Mouse (Mus musculus) spleen, postnatal 10 days (tissue): ENCODE measurements at regions not wholly inside any gene's neighbourhood (a gene's known extent, or its start where the extent isn't known, plus 50 kb on each side); places are given as distances from the start of the nearest gene placed in this dataset.

Source experiments
- DNase-seq, 2 experiments: peaks; one replicate each; pipeline ENCODE4 v3.0.0; 2021 to 2022; ENCODE audit warnings: low spot score in 2 of 2

DNA sequence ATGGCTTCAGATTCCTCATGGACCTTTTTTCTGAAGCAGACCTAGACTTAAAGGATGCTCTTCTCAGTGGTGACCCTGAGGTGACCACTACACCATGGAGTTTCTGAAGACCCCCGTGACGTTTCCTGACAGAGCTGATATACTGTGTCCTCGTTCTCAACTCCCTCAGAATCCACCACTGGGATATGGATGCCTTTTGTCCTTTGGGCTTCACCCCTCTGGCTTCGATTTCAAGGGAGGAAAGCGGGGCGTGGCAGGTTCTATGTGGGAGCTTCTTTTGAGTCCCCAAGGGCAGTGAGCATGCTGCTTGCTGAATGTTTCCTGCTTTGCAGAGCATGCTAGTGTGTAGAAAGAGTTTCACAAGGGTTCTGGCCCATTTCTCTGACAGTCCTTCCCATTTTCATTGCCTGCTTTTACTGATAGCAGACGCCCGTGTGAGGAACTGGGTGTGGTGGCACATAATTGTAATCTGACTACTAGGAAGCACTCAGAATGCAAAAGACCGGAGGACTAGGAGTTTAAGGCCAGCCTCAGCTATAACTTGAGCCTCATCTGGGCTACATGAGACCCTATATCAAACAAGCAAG, 204.0 kb upstream of the Id2 start:
- peak in 1 of 2 experiments; percentile 27 for DNase-seq

DNA sequence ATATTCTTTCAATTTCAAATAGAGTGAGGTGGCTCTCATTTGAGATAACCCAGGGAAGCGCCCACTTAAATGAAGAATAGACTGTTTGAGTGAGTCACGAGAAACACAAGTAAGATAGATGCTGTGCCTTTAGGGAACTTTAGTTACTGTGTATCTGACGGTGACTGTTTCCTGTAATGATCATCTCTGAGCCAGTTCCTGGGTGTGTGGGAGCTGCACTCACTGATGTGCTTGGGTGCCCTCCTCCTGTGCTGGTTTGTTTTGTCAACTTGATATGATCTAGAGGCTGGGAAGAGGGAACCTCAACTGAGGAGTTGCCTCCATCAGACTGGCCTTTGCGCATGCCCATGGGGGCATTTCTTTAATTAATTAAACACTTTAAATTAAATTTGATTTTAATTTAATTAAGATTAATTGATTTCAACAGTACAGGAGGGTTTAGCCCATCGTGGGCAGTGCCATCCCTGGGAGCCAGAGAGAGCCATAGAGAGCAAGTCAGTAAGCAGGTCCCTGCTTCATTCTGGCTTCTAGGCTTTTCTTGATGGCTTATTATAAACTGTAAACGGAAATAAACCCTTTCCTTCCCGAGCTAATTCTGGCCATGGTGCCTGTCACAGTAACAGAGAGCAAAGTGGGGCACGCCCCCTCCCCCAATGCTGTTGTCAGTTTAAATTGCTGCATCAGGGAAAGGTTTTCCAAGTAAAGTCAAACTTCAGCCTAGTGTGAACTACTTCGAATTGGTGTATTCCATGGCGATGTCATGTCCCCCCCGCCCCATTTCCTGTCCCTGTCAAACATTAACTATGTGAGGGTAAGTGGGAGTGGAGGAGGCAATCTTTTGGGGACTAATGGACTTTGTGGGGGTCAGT, 202.9 kb upstream of the Id2 start:
- no peak for DNase-seq

DNA sequence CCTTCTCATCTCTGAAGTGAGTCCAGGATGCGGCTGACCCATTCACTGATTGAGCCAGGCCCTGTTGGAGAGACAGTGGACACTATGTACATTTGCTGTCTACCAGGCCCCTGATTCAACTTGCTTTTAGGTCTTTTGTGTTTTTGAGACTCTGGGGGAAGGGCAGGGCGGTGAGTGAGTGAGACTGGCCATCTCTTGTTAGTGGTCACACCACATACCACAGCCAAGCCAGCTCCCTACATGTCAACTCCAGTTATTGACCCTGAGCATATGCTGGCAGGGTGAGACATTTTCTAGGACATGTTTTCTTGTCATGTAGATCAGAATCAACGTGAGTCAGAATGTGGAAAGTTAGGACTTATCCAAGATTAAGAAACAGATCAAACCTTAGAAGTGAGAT, 201.8 kb upstream of the Id2 start:
- no peak for DNase-seq

DNA sequence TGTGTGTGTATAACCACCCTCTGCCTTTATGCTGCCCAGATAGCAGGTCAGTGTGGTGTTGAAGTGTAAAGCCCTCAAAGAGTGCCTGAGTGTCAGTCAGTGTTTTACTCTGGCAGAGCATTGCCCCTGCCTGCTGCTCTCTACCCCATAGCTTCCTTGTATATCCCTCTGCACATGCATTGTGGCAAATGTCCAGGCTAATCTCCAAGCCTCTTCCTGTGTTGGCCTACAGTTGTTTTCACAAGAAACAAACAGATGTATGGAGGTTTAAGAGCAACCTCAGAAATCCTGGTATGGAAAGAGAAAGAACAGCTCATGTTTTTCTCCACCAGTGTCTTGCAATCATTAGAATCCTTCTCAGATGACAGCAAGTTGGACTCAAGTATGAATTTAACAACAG, 201.0 kb upstream of the Id2 start:
- DNase-seq, result no peak

DNA sequence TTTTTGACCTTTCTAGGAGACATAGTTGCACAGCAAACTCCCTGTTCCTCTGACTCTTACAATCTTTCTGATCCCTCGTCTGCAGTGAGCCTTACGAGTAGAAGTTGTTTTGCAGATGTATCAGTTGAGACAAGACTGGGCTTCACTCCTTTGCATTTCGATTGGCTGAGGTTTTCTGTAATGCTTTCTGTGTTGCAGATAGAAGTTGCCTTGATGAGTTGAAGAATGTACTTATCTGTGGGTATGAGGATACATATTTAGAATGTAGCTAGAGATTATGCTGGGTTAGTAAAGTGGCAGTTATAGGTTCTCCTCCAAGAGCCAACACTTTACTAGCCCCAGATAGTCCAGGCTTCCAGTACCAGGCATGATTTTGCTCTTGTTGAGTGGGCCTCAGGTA, 199.7 kb upstream of the Id2 start:
- DNase-seq, result no peak

DNA sequence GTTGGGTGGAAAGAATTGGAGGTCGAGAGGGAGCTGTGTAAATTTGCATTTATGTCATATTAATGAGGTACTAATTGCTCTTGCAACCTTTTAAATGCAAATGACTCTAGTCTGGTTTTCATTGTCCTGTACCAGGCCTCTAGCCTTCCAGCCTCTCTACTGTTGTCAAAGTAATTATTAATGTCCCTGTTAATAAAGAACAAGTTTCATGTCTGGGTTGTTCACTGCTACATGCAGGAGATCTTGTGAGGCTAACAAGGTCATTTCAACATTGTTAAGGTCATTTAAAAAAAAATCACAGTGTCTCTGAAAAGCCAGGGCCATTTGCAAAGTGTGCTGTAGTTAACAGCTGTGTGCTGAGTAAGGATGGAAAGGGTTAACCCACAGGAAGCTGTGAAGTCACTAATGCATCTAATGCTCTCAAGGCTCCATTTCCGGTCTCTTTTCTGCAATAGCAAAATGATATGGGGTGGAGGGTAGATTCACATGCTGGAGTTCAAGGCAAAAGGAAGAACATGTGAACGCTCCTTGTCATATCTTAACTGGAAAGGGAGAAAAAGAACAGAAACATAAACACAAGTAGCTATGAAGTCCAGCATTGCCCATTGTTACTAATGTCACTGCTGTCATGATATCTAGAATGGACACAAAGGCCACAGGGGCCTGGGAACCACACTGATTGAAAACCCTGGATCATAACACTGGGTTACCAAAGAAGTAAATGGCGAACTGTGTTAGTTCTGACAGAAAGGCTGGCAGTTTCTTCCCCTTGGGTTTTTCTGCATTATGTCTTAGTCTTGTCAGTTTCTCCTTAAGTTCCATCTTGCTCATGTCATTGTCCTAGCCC, 197.5 kb upstream of the Id2 start:
- no peak for DNase-seq

DNA sequence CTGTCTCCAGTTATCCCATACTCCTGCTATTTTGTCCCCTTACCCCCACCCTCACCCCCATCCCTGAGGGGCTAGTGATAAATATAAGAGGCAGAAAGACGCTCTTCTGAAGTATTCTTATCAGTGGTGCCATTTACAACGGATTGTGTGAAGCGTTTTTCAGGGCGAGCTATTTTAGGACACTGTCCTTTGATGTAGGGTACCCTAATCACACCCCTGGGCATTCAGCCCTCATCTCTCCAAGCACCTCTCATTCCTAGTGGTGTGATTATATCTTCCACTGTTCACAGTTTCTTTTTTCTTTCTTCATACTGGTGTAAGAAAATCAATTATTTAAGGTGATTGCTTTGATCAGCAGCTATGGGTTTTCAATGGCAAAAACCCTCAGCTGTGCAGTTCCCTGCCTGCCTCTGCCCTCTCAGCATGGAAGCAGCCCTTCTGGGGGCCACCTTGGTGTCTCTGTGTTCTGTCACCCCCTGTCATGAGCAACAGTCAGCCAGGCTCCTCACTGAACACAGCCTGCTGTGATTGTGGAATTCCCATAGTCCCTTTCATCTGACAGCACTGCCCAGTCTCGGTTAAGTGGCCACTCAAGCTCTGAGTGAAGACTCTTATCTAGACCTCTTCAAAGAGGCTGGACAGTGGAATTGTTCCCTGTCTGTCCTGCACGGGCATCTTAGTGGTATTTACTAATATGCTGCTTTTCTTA, 196.7 kb upstream of the Id2 start:
- no peak for DNase-seq

DNA sequence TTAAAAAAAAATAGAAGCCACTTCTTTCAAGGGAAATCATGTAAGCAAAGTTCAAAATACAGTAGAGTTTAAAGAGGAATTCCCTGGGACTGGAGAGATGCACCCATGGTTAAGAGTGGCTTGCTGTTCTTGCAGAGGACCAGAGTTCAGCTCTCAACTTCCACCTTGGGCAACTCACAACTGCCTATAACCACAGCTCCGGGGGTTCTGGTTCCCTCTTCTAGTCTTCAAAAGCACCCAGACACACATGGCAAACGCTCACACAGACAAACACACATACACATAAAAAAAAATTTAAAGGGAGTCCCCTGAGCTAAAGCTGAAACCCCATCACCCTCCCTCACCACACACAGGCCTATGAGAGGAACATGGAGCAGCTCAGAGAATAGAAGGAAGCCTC, 192.4 kb upstream of the Id2 start:
- DNase-seq, result no peak

DNA sequence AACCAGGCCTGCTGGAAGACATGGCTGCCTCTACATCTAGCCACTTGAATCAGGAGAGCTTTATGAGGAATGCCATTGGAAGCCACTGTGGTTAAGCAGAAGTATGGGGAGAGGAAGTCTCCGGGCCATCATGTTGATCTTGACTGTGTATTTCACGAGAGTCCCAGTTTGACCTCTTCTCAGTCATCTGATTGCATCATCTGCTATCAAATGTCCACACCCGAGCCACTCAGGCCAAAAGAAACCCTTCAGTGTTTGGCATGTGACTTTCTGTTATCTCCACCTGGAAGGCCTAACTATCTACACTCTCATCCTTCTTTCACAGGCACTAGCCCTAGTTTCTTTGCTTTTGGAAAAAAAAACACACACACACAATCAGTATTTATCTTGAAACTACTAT, 186.9 kb upstream of the Id2 start:
- no peak for DNase-seq

DNA sequence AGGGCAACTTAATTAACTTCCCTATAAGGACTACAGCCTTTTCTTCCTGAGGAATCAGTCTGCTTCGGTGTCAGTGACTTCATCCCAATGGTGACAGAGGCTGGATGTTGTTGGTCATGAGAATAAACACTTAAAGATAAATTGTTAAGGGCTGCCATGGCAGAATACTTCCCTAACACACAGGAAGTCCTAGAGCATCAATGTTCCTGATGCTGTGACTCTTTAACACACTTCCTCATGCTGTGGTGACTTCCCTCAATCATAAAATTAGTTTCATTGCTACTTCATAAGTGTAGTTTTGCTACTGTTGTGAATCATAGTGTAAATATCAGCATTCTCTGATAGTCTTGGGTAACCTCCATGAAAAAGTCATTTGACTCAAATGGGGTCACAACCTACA, 184.5 kb upstream of the Id2 start:
- DNase-seq, result no peak

DNA sequence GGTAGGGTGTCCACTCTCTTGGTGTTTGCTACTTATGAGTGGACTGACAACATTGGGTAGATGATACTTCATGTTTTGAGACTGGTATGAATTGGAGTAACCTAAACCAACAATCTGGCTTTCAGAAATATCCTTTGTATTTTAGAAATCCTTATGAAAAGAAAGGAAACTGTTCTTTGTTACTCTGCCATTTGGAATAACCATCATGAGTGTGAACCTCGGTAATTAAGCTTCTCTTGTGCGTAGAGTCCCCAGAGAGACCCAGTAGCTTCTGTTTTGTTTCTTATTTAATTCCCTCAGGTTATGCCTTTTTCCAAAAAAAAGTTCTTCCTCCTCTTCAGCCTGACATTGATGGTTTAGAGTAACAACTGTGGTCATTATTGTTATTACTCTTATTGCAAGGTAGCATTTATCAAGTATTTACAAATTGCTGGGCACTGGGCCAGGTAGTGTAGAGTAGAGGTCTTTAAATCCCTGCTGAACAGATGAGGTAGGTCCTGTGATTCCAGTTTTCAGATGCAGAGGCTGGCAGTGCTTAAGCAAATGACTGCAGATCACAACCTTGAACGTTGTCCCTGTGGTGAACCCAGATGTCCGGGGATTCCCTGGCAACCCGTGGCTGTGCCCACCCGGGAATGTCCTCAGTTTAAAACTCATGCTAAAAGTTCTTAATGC, 176.8 kb upstream of the Id2 start:
- DNase-seq, result no peak

DNA sequence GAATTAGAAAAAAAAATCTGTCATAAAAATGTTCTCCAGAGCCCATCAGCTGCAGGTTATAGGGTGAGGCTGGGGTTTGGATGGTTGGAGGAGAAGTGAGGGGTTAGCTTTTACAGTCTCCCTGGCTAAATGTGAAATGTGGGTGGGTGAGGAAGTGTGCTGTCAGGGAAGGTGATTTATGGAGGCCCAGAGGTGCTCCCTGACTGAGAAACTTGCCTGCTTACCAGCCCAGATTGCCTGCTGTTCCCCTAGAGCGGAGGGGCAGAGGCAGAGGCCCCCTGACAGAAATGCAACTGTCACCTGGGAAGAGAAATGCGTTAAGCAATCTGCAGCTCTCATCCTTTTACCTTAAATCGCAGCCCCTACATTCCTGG, 175.8 kb upstream of the Id2 start:
- DNase-seq, result no peak

DNA sequence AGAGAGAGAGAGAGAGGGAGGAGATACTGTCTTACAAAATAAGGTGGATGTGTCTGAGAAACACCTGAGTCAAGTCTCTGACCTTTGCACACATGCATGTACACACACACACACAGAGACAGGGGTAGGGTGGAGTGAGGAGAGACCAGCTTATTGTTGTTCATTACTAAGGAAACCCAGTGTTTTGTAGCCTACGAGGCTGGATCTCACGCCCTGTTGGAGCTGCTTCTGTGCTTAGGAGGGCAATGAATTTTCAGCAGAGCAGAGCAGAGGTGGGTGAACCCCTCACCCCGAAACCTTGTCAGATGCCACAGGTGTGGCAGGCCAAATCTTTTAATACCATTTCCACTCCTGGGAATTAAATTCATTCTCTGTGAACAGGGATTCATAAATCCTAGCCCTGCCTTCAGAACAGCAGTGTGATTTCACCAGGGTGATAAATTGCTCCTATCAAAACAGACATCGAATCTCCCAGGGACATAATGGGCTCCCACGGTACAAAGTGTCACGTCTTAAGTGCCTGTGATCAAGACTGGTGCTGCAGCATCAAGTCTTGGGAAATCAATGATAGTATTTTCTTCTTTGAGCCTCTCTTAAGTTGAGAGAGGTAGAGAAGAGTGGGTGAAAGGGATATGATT, 175.3 kb upstream of the Id2 start:
- no peak for DNase-seq

DNA sequence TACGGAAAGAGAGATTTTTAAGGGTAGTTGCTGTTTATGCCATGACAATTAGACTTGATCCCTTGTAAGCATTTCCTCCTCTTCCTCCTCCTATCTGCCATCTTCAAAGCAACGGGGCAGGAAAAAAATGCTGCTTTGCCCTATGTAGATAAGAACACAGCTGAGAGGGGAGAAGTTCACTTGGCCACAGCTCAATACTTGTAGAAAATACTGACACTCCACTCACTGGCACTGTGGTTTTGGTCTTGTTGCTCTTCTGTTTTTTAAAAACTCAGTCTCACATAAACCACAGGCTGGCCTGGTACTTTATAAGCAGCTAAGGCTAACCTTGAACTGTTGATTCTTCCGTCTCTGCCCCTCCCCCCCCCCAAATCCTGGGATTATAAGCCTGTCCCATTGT, 172.9 kb upstream of the Id2 start:
- DNase-seq, result no peak

DNA sequence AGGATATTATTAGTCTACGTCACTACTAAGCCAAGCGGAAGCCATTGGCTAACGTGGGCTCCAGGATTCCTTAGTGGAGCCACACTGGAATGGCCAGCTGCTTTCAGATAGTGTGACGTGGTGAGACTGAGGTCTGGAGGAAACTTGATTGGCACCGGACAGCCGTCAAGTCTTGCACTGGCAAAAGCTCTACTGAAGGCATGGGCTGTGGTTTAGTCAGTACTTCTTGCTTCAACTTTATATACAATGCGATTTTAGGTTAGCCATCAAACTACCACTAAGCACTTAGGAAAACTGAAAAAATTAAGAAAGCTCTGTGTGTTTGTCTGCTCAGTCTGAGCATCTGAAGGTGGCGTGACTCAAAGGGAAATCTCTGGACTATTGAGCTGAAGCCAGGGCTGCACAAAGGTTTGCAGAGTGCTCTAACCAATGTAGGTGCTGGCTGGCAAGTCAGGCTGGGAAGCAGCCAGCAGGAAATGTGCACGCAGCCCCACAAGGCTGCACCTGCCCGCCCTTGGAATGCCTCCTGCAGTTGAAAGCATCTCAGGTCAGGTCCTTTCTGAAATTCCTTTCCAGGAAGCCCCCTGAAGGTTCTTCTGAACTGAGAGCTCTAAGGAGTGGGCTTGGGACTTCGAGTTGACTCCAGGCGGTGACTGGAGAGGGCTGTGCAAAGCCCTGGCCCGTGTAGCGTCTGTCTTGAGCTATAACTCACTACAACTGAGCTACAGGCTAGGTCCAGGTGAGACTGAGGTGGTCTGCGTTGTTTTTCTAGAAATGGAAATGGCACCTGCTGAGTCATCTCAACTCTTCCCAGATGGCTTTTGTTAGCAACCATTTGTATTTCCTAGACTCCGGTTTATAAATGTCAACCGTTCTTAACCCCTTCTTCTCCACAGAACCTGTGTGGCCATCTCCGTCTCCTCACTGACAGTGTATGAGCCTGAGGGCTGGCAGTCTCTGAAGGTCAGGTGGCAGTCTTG, 172.2 kb upstream of the Id2 start:
- no peak for DNase-seq

DNA sequence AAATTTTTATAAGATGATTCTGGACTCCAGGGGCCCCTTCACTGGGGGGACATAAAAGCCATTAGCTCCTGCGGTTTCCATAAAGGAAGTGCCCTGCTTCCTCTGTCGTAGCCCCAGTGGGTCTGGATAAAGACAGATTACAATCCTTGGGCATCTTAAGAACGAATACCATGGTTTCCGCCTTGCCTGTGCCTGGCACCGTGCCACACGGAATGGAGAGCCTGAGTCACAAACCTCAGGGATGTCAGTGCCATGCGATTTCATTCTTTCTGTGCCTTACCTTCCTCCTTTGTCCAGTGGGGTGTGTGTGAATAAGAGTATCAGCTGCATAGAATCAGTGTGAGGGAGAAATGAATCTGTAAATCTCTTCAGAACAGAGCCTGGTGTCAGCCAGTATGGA, 171.4 kb upstream of the Id2 start:
- DNase-seq, result no peak

DNA sequence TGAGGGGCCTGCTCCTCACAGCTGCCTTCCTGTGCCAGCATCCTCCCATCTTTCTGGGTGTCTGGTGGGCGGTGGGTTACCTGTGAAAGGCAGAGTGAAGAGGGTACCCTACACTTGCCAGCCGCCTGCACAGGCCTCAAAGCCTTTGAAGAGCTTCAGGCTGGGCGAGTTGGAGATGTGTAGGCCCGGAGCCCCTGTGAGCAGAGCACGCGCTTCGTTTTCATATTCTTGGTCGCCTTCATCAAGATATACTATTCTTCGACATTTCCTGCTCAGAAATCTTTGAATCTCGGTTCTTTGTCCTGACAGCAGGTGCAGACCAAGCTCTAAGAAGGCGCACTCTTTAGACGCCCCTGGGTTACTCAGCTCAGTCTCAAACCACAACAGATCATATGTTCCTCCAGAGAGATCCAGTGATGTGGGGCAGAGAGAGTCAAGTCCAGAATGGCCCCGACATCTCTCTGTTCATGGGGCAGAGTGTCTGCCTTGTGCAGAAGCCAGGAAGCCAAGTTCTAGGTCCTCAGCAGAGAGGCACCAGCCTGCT, 170.7 kb upstream of the Id2 start:
- no peak for DNase-seq

DNA sequence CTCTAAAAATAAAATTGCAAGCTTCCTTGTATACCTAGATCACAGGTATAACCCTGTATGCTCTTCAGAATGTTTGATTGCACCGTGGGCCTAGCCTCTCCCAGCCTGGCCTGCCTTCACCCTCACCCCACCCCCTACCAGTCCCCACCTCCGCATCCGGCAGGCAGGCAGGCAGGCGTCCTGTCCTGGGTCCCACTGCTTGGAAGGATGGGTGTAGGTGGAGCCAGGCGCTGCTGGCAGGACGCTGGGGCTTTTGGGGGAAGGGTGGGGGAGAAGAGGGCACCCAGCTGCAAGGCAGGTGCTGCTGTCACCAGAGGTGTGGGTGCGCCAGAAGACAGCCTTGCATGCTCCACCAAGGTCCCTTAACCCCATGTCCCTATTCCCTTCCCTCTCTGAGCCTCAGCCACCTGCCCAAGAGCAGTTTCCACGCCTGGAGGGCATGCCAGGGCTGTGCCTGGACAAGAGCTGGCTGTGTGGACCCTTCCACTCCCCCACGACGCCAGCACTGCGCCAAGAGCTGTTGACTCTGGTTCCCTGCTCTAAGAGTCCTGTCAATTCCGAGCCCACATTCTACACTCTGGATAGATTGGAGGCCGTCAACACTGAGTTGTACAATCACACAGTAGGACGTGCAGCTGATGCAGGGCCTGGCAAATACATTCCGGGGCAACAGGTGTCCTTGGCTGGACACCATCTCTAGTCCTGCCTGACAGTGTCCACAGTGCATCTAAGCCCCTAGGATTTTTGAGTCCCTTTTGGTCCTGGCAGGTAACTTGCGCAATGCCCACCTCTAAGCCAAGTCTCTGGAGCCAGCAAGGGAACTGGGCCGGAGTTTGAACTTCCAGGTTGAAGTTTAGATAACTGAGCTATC, 170.0 kb upstream of the Id2 start:
- DNase-seq, result no peak
